Mouse (Mus musculus): Measurements from ENCODE around the gene Fhad1.

The Fhad1 gene

GRCm38 (mm10) chr4:141949436-141949835, 65.4 kb downstream of the Fhad1 start:
- no peak for DNase-seq (ENCODE audit: low read depth, low spot score)
- no peaks in the 10 kb centered on the region for H3K27me3 ChIP-seq (ENCODE audit: control insufficient read depth, insufficient read depth, low read length, poor library complexity, severe bottlenecking)
- H3K36me3 ChIP-seq (ENCODE audit: control insufficient read depth, insufficient read depth, low read length, poor library complexity, severe bottlenecking): no peaks in the 10 kb centered on the region

GRCm38 (mm10) chr4:141948822-141949221, 66.1 kb downstream of the Fhad1 start:
- Histone ChIP-seq H3K36me3 (ENCODE audit: control insufficient read depth, insufficient read depth, low read length, poor library complexity, severe bottlenecking) (no peaks in the 10 kb centered on the region), H3K27me3 (ENCODE audit: control insufficient read depth, insufficient read depth, low read length, poor library complexity, severe bottlenecking) (no peaks in the 10 kb centered on the region)
- no peak for DNase-seq (ENCODE audit: low read depth, low spot score)

GRCm38 (mm10) chr4:141942403-141942802, 72.5 kb downstream of the Fhad1 start:
- DNase-seq (ENCODE audit: low read depth, low spot score): no peak
- Histone ChIP-seq H3K27me3 (ENCODE audit: control insufficient read depth, insufficient read depth, low read length, poor library complexity, severe bottlenecking) (no peaks in the 10 kb centered on the region), H3K36me3 (ENCODE audit: control insufficient read depth, insufficient read depth, low read length, poor library complexity, severe bottlenecking) (no peaks in the 10 kb centered on the region)

GRCm38 (mm10) chr4:141941289-141941688, 73.6 kb downstream of the Fhad1 start:
- no peak for DNase-seq (ENCODE audit: low read depth, low spot score)

GRCm38 (mm10) chr4:141938535-141938934, 76.3 kb downstream of the Fhad1 start:
- no peak for DNase-seq (ENCODE audit: low read depth, low spot score)
- Histone ChIP-seq H3K36me3 (ENCODE audit: control insufficient read depth, insufficient read depth, low read length, poor library complexity, severe bottlenecking) (no peaks in the 10 kb centered on the region), H3K27me3 (ENCODE audit: control insufficient read depth, insufficient read depth, low read length, poor library complexity, severe bottlenecking) (no peaks in the 10 kb centered on the region)

More at GRCm38 (mm10) chr4:141941289-141941688, 73.6 kb downstream of the Fhad1 start:
- no peaks in the 10 kb centered on the region for H3K27me3 ChIP-seq (ENCODE audit: control insufficient read depth, insufficient read depth, low read length, poor library complexity, severe bottlenecking)
- H3K36me3 ChIP-seq (ENCODE audit: control insufficient read depth, insufficient read depth, low read length, poor library complexity, severe bottlenecking): no peaks in the 10 kb centered on the region

- Histone ChIP-seq H3K36me3 (ENCODE audit: control insufficient read depth, insufficient read depth, low read length, poor library complexity, severe bottlenecking) (no peaks in the 10 kb centered on the region), H3K27me3 (ENCODE audit: control insufficient read depth, insufficient read depth, low read length, poor library complexity, severe bottlenecking) (no peaks in the 10 kb centered on the region)
- no peak for DNase-seq (ENCODE audit: low read depth, low spot score)
These were observed 81.9 kb downstream of the Fhad1 start for GRCm38 (mm10) chr4:141932785-141933574.

- DNase-seq (ENCODE audit: low read depth, low spot score): no peak
- H3K36me3 ChIP-seq (ENCODE audit: control insufficient read depth, insufficient read depth, low read length, poor library complexity, severe bottlenecking): no peaks in the 10 kb centered on the region
- H3K27me3 ChIP-seq (ENCODE audit: control insufficient read depth, insufficient read depth, low read length, poor library complexity, severe bottlenecking): no peaks in the 10 kb centered on the region
These were observed 83.4 kb downstream of the Fhad1 start for GRCm38 (mm10) chr4:141931526-141931925.

GRCm38 (mm10) chr4:141930001-141930400, 84.9 kb downstream of the Fhad1 start:
- no peaks in the 10 kb centered on the region for H3K36me3 ChIP-seq (ENCODE audit: control insufficient read depth, insufficient read depth, low read length, poor library complexity, severe bottlenecking)
- no peak for DNase-seq (ENCODE audit: low read depth, low spot score)
- no peaks in the 10 kb centered on the region for H3K27me3 ChIP-seq (ENCODE audit: control insufficient read depth, insufficient read depth, low read length, poor library complexity, severe bottlenecking)

- no peak for DNase-seq (ENCODE audit: low read depth, low spot score)
- Histone ChIP-seq H3K27me3 (ENCODE audit: control insufficient read depth, insufficient read depth, low read length, poor library complexity, severe bottlenecking) (no peaks in the 10 kb centered on the region), H3K36me3 (ENCODE audit: control insufficient read depth, insufficient read depth, low read length, poor library complexity, severe bottlenecking) (no peaks in the 10 kb centered on the region)
These were observed 86.0 kb downstream of the Fhad1 start for GRCm38 (mm10) chr4:141928881-141929281.

GRCm38 (mm10) chr4:141925781-141926345, 89.0 kb downstream of the Fhad1 start:
- Histone ChIP-seq H3K36me3 (ENCODE audit: control insufficient read depth, insufficient read depth, low read length, poor library complexity, severe bottlenecking) (no peaks in the 10 kb centered on the region), H3K27me3 (ENCODE audit: control insufficient read depth, insufficient read depth, low read length, poor library complexity, severe bottlenecking) (no peaks in the 10 kb centered on the region)
- DNase-seq (ENCODE audit: low read depth, low spot score): no peak

- Histone ChIP-seq H3K36me3 (ENCODE audit: control insufficient read depth, insufficient read depth, low read length, poor library complexity, severe bottlenecking) (no peaks in the 10 kb centered on the region), H3K27me3 (ENCODE audit: control insufficient read depth, insufficient read depth, low read length, poor library complexity, severe bottlenecking) (no peaks in the 10 kb centered on the region)
- DNase-seq (ENCODE audit: low read depth, low spot score): no peak
These were observed 90.9 kb downstream of the Fhad1 start for GRCm38 (mm10) chr4:141923961-141924360.

GRCm38 (mm10) chr4:141920391-141920790, 94.5 kb downstream of the Fhad1 start:
- no peaks in the 10 kb centered on the region for H3K36me3 ChIP-seq (ENCODE audit: control insufficient read depth, insufficient read depth, low read length, poor library complexity, severe bottlenecking)
- DNase-seq (ENCODE audit: low read depth, low spot score): no peak

GRCm38 (mm10) chr4:141917735-141918419, 97.0 kb downstream of the Fhad1 start:
- DNase-seq (ENCODE audit: low read depth, low spot score): no peak
- no peaks in the 10 kb centered on the region for H3K27me3 ChIP-seq (ENCODE audit: control insufficient read depth, insufficient read depth, low read length, poor library complexity, severe bottlenecking)
- no peaks in the 10 kb centered on the region for H3K36me3 ChIP-seq (ENCODE audit: control insufficient read depth, insufficient read depth, low read length, poor library complexity, severe bottlenecking)

More at GRCm38 (mm10) chr4:141920391-141920790, 94.5 kb downstream of the Fhad1 start:
- H3K27me3 ChIP-seq (ENCODE audit: control insufficient read depth, insufficient read depth, low read length, poor library complexity, severe bottlenecking): no peaks in the 10 kb centered on the region

- no peaks in the 10 kb centered on the region for H3K36me3 ChIP-seq (ENCODE audit: control insufficient read depth, insufficient read depth, low read length, poor library complexity, severe bottlenecking)
- no peak for DNase-seq (ENCODE audit: low read depth, low spot score)
- H3K27me3 ChIP-seq (ENCODE audit: control insufficient read depth, insufficient read depth, low read length, poor library complexity, severe bottlenecking): no peaks in the 10 kb centered on the region
These were observed 100.8 kb downstream of the Fhad1 start for GRCm38 (mm10) chr4:141914040-141914439.
